Mouse (Mus musculus) testis, postnatal 10 days (tissue): ENCODE results near the gene Ttc7b.
A peak's percentile ranks its signal among the peaks of the same experiment; 100 is the strongest.

Experiments used
- DNase-seq: peaks from one replicate; pipeline ENCODE4 v3.0.0; 2021; ENCODE audit warnings: low spot score

The Ttc7b gene

GRCm38 (mm10) chr12:100298788-100299187 is 221.8 kb downstream of the Ttc7b start:
- DNase-seq, result no peak

- DNase-seq, result no peak
Measured at GRCm38 (mm10) chr12:100297961-100298360, 222.7 kb downstream of the Ttc7b start.

GRCm38 (mm10) chr12:100294457-100294856 is 226.2 kb downstream of the Ttc7b start:
- DNase-seq, result no peak

- no peak for DNase-seq
Measured at GRCm38 (mm10) chr12:100293956-100294355, 226.7 kb downstream of the Ttc7b start.

GRCm38 (mm10) chr12:100290711-100291685 is 229.6 kb downstream of the Ttc7b start:
- no peak for DNase-seq

- peak; percentile 52 for DNase-seq
Measured at GRCm38 (mm10) chr12:100290178-100290531, 230.5 kb downstream of the Ttc7b start.

- DNase-seq, result peak; percentile 88
Measured at GRCm38 (mm10) chr12:100289267-100290177, 231.1 kb downstream of the Ttc7b start.

- DNase-seq, result no peak
Measured at GRCm38 (mm10) chr12:100288018-100288417, 232.6 kb downstream of the Ttc7b start.

GRCm38 (mm10) chr12:100287565-100287964 is 233.1 kb downstream of the Ttc7b start:
- no peak for DNase-seq

GRCm38 (mm10) chr12:100283283-100283682 is 237.3 kb downstream of the Ttc7b start:
- no peak for DNase-seq

GRCm38 (mm10) chr12:100282025-100282885 is 238.4 kb downstream of the Ttc7b start:
- no peak for DNase-seq

- DNase-seq, result peak; percentile 46
Measured at GRCm38 (mm10) chr12:100280972-100281794, 239.4 kb downstream of the Ttc7b start.

- DNase-seq, result no peak
Measured at GRCm38 (mm10) chr12:100279898-100280297, 240.7 kb downstream of the Ttc7b start.

GRCm38 (mm10) chr12:100278358-100278757 is 242.3 kb downstream of the Ttc7b start:
- no peak for DNase-seq

- no peak for DNase-seq
Measured at GRCm38 (mm10) chr12:100277534-100277905, 243.1 kb downstream of the Ttc7b start.

- DNase-seq, result peak; percentile 64
Measured at GRCm38 (mm10) chr12:100276607-100277533, 243.8 kb downstream of the Ttc7b start.

- peak; percentile 69 for DNase-seq
Measured at GRCm38 (mm10) chr12:100275850-100276249, 244.8 kb downstream of the Ttc7b start.

GRCm38 (mm10) chr12:100273033-100273432 is 247.6 kb downstream of the Ttc7b start:
- no peak for DNase-seq

GRCm38 (mm10) chr12:100269967-100270662 is 250.5 kb downstream of the Ttc7b start:
- no peak for DNase-seq
